Mouse (Mus musculus): ENCODE results near the gene Clcn2.
A peak's percentile ranks its signal among the peaks of the same experiment; 100 is the strongest.

The Clcn2 gene

GRCm38 (mm10) chr16:20717181-20717977 is at the start of gene Clcn2, which contains the start of gene Polr2h:
Gene Clcn2, minus strand, starts transcription at chr16:20717746.
Gene Polr2h, plus strand, starts transcription at chr16:20717665.
- DNase-seq (ENCODE audit: low read depth, low spot score), result peak; percentile 98

- DNase-seq (ENCODE audit: low read depth, low spot score), result peak; percentile 94
Measured at GRCm38 (mm10) chr16:20765244-20765643, 47.7 kb upstream of the Clcn2 start.

- no peak for DNase-seq (ENCODE audit: low read depth, low spot score)
Measured at GRCm38 (mm10) chr16:20761681-20762080, 44.1 kb upstream of the Clcn2 start.

- DNase-seq (ENCODE audit: low read depth, low spot score), result no peak
Measured at GRCm38 (mm10) chr16:20757385-20757784, 39.8 kb upstream of the Clcn2 start.

- DNase-seq (ENCODE audit: low read depth, low spot score), result no peak
Measured at GRCm38 (mm10) chr16:20756052-20756451, 38.5 kb upstream of the Clcn2 start.

GRCm38 (mm10) chr16:20750518-20750917 is 33.0 kb upstream of the Clcn2 start:
- DNase-seq (ENCODE audit: low read depth, low spot score), result no peak

- no peak for DNase-seq (ENCODE audit: low read depth, low spot score)
Measured at GRCm38 (mm10) chr16:20746641-20747040, 29.1 kb upstream of the Clcn2 start.

- DNase-seq (ENCODE audit: low read depth, low spot score), result no peak
Measured at GRCm38 (mm10) chr16:20739845-20740244, 22.3 kb upstream of the Clcn2 start.

GRCm38 (mm10) chr16:20736823-20737222 is 19.3 kb upstream of the Clcn2 start:
- DNase-seq (ENCODE audit: low read depth, low spot score), result no peak

- DNase-seq (ENCODE audit: low read depth, low spot score), result no peak
Measured at GRCm38 (mm10) chr16:20736168-20736567, 18.6 kb upstream of the Clcn2 start.

- no peak for DNase-seq (ENCODE audit: low read depth, low spot score)
Measured at GRCm38 (mm10) chr16:20735651-20736050, 18.1 kb upstream of the Clcn2 start.

GRCm38 (mm10) chr16:20733731-20734730 is 16.5 kb upstream of the Clcn2 start, which contains the start of gene Thpo:
Gene Thpo, minus strand, starts transcription at chr16:20734511.
- no peak for DNase-seq (ENCODE audit: low read depth, low spot score)

- no peak for DNase-seq (ENCODE audit: low read depth, low spot score)
Measured at GRCm38 (mm10) chr16:20732925-20733730, 15.6 kb upstream of the Clcn2 start, which contains the start of gene Chrd. Gene Chrd, plus strand, starts transcription at chr16:20733127.

GRCm38 (mm10) chr16:20732251-20732924 is 14.8 kb upstream of the Clcn2 start:
- no peak for DNase-seq (ENCODE audit: low read depth, low spot score)

- no peak for DNase-seq (ENCODE audit: low read depth, low spot score)
Measured at GRCm38 (mm10) chr16:20731688-20732087, 14.1 kb upstream of the Clcn2 start.

GRCm38 (mm10) chr16:20730293-20730711 is 12.8 kb upstream of the Clcn2 start:
- DNase-seq (ENCODE audit: low read depth, low spot score), result peak; percentile 78

- DNase-seq (ENCODE audit: low read depth, low spot score), result no peak
Measured at GRCm38 (mm10) chr16:20726384-20726783, 8.8 kb upstream of the Clcn2 start.

- no peak for DNase-seq (ENCODE audit: low read depth, low spot score)
Measured at GRCm38 (mm10) chr16:20725750-20726149, 8.2 kb upstream of the Clcn2 start.

- no peak for DNase-seq (ENCODE audit: low read depth, low spot score)
Measured at GRCm38 (mm10) chr16:20725321-20725720, 7.8 kb upstream of the Clcn2 start.

GRCm38 (mm10) chr16:20724338-20724748 is 6.8 kb upstream of the Clcn2 start:
- DNase-seq (ENCODE audit: low read depth, low spot score), result peak; percentile 88

- no peak for DNase-seq (ENCODE audit: low read depth, low spot score)
Measured at GRCm38 (mm10) chr16:20723247-20723646, 5.7 kb upstream of the Clcn2 start.
